In genomic region chr17:91161834-91162233, GRCm38 (mm10) we compare ENCODE assay signal across 24 mouse cellular contexts.
DNase-seq lines count a peak whose midpoint lies in the region; ATAC-seq and TF ChIP-seq lines count a peak whose summit lies in the region.
"Had no signal": no experiment of that assay in that cellular context is flagged by ENCODE, and none has a peak within 500 bp of the region (broad histone marks: within the 10 kb centered on the region; RNA-seq: fewer than 3 reads in every experiment).

No protein-coding gene starts in this region.

- no peak overlapping the region for H3K4me3 ChIP-seq in forebrain, embryonic 11.5 days (ENCODE audit: low read depth, low read length)
- no peak overlapping the region for H3K4me3 ChIP-seq in forebrain, embryonic 14.5 days (ENCODE audit: low read depth, low read length)
- H3K4me3 ChIP-seq in midbrain, embryonic 12.5 days = no peak overlapping the region
- no peak overlapping the region for H3K4me3 ChIP-seq in midbrain, embryonic 15.5 days
- H3K4me3 ChIP-seq: embryonic facial prominence, embryonic 15.5 days; erythroblast, embryonic 14.5 days; forebrain, embryonic 10.5 days; heart, adult 2 months; heart, embryonic 15.5 days; hindbrain, embryonic 15.5 days had no signal

- no peak for DNase-seq in forebrain, embryonic 11.5 days (ENCODE audit: low spot score)
- DNase-seq in forebrain, embryonic 14.5 days (ENCODE audit: low spot score) = no peak
- DNase-seq in 416B (ENCODE audit: low read depth) = peak; percentile 15
- DNase-seq in brain, embryonic 14.5 days (ENCODE audit: low read depth) = peak; percentile 1
- DNase-seq in right cerebral cortex, adult 2 months (ENCODE audit: low spot score in 2 of 2) = no peak
- DNase-seq: adrenal gland, adult 8-10 months; adrenal gland, postnatal 36 days; cerebellum, adult 11 months; cerebellum, adult 8-10 months; cerebellum, postnatal 14 days; embryo, embryonic 11 days; gastrocnemius, postnatal 14 days; heart, adult 2 months; heart, postnatal 14 days had no signal

- 0 out of 2 replicates have a peak, but pooled peaks have one; percentile 46 for ATAC-seq in forebrain, embryonic 11.5 days (replicated peaks; ENCODE audit: low FRiP score)
- no peak for ATAC-seq in forebrain, embryonic 14.5 days
- ATAC-seq in midbrain, embryonic 12.5 days (ENCODE audit: low FRiP score, low read depth) = peak; percentile 42; the same call in 1 of the 2 replicates
- ATAC-seq in midbrain, embryonic 15.5 days (replicated peaks) = no peak
- ATAC-seq: forebrain, embryonic 16.5 days had no signal

- H3K9me3 ChIP-seq in forebrain, embryonic 11.5 days (ENCODE audit: control insufficient read depth, low read length) = no peaks in the 10 kb centered on the region
- H3K9me3 ChIP-seq in forebrain, embryonic 14.5 days (replicated peaks; ENCODE audit: control insufficient read depth, low read length) = no peaks in the 10 kb centered on the region
- H3K9me3 ChIP-seq in midbrain, embryonic 12.5 days = no peaks in the 10 kb centered on the region
- H3K9me3 ChIP-seq in midbrain, embryonic 15.5 days = no peaks in the 10 kb centered on the region
- H3K9me3 ChIP-seq: embryonic facial prominence, embryonic 15.5 days; forebrain, embryonic 10.5 days; heart, embryonic 15.5 days; hindbrain, embryonic 15.5 days had no signal

- H3K36me3 ChIP-seq in forebrain, embryonic 11.5 days (ENCODE audit: control insufficient read depth, insufficient read depth, low read length) = no peaks in the 10 kb centered on the region
- H3K36me3 ChIP-seq in forebrain, embryonic 14.5 days (ENCODE audit: control insufficient read depth, insufficient read depth, low read length) = no peaks in the 10 kb centered on the region
- no peaks in the 10 kb centered on the region for H3K36me3 ChIP-seq in midbrain, embryonic 12.5 days
- H3K36me3 ChIP-seq in midbrain, embryonic 15.5 days (replicated peaks) = no peaks in the 10 kb centered on the region
- H3K36me3 ChIP-seq: embryonic facial prominence, embryonic 15.5 days; forebrain, embryonic 10.5 days; heart, embryonic 15.5 days; hindbrain, embryonic 15.5 days had no signal

- no peak for TF ChIP-seq CTCF in brain, embryonic 14.5 days (IDR thresholded peaks at IDR 0.05; ENCODE audit: borderline replicate concordance, extremely low read depth, insufficient read depth, insufficient read length)

- 77% methylated on average over 2 of the region's 2 CpGs for WGBS in forebrain, embryonic 11.5 days
- WGBS in forebrain, embryonic 14.5 days = 61% methylated on average over 2 of the region's 2 CpGs
- WGBS in midbrain, embryonic 12.5 days = 63% methylated on average over 2 of the region's 2 CpGs
- 52% methylated on average over 2 of the region's 2 CpGs for WGBS in midbrain, embryonic 15.5 days

- H3K27me3 ChIP-seq in forebrain, embryonic 11.5 days (ENCODE audit: control insufficient read depth, insufficient read depth, low read length) = no peaks in the 10 kb centered on the region
- H3K27me3 ChIP-seq in forebrain, embryonic 14.5 days (replicated peaks; ENCODE audit: control insufficient read depth, insufficient read depth, low read length) = no peaks in the 10 kb centered on the region
- no peaks in the 10 kb centered on the region for H3K27me3 ChIP-seq in midbrain, embryonic 12.5 days
- H3K27me3 ChIP-seq in midbrain, embryonic 15.5 days (replicated peaks) = no peaks in the 10 kb centered on the region
- H3K27me3 ChIP-seq: CH12.LX; embryonic facial prominence, embryonic 15.5 days; heart, embryonic 15.5 days; hindbrain, embryonic 15.5 days had no signal

- TF ChIP-seq POLR2A in brain, embryonic 14.5 days (IDR thresholded peaks at IDR 0.05; ENCODE audit: borderline replicate concordance, extremely low read depth, insufficient read depth, insufficient read length, poor library complexity, severe bottlenecking) = no peak

- no peak overlapping the region for H3K9ac ChIP-seq in forebrain, embryonic 11.5 days (ENCODE audit: low read length)
- no peak overlapping the region for H3K9ac ChIP-seq in forebrain, embryonic 14.5 days (ENCODE audit: low read length)
- no peak overlapping the region for H3K9ac ChIP-seq in midbrain, embryonic 12.5 days (replicated peaks)
- no peak overlapping the region for H3K9ac ChIP-seq in midbrain, embryonic 15.5 days
- H3K9ac ChIP-seq: embryonic facial prominence, embryonic 15.5 days; heart, embryonic 15.5 days; hindbrain, embryonic 15.5 days had no signal

- no peak overlapping the region for H3K27ac ChIP-seq in forebrain, embryonic 11.5 days (ENCODE audit: low read depth, low read length)
- H3K27ac ChIP-seq in forebrain, embryonic 14.5 days (ENCODE audit: low read depth, low read length) = no peak overlapping the region
- H3K27ac ChIP-seq in midbrain, embryonic 12.5 days (replicated peaks) = 0 out of 2 replicates have a peak overlapping the region, but pooled peaks have one; percentile 22
- no peak overlapping the region for H3K27ac ChIP-seq in midbrain, embryonic 15.5 days
- H3K27ac ChIP-seq: embryonic facial prominence, embryonic 15.5 days; forebrain, embryonic 10.5 days; heart, adult 2 months; heart, embryonic 15.5 days; hindbrain, embryonic 15.5 days had no signal

- no peak overlapping the region for H3K4me2 ChIP-seq in forebrain, embryonic 11.5 days (ENCODE audit: low read depth, low read length, severe bottlenecking)
- H3K4me2 ChIP-seq in forebrain, embryonic 14.5 days (ENCODE audit: low read length) = no peak overlapping the region
- H3K4me2 ChIP-seq in midbrain, embryonic 12.5 days (replicated peaks) = no peak overlapping the region
- H3K4me2 ChIP-seq in midbrain, embryonic 15.5 days = no peak overlapping the region
- H3K4me2 ChIP-seq: embryonic facial prominence, embryonic 15.5 days; heart, embryonic 11.5 days; heart, embryonic 15.5 days; hindbrain, embryonic 15.5 days had no signal

- H3K4me1 ChIP-seq in forebrain, embryonic 11.5 days (replicated peaks; ENCODE audit: control insufficient read depth, insufficient read depth, low read length) = no peaks in the 10 kb centered on the region
- H3K4me1 ChIP-seq in forebrain, embryonic 14.5 days (ENCODE audit: control insufficient read depth, insufficient read depth, low read length) = no peaks in the 10 kb centered on the region
- no peaks in the 10 kb centered on the region for H3K4me1 ChIP-seq in midbrain, embryonic 12.5 days
- peaks cover 4% of the 10 kb centered on the region; the same call in 1 of the 2 replicates for H3K4me1 ChIP-seq in midbrain, embryonic 15.5 days
- H3K4me1 ChIP-seq: embryonic facial prominence, embryonic 15.5 days; forebrain, embryonic 10.5 days; heart, embryonic 15.5 days; hindbrain, embryonic 15.5 days had no signal

Comparison
In these comparisons a context has a peak if more than half of its experiments do, and no peak if none do; other contexts are left out.
1. ATAC-seq: peak in forebrain, embryonic 11.5 days (single experiment) and midbrain, embryonic 12.5 days (single experiment); none in forebrain, embryonic 14.5 days (single experiment) and midbrain, embryonic 15.5 days (single experiment).
2. DNase-seq: peak in 416B (single experiment) and brain, embryonic 14.5 days (single experiment); none in forebrain, embryonic 11.5 days (single experiment), forebrain, embryonic 14.5 days (single experiment) and right cerebral cortex, adult 2 months (0 of 2).